Mouse (Mus musculus) kidney, embryonic 15.5 days (tissue): ENCODE data around the gene Cyp4f39. TPM values are rescaled to one million over a fixed set of nuclear protein-coding genes. Genes with fewer than 3 reads are reported as not detected.
"Not testable (repeated sequence)": the region's sequence is repeated elsewhere in the genome, so short reads cannot be mapped to it uniquely, and the experiment has no call there.

Experiments used
- ATAC-seq: fragments of 200-750 bp; cut with Nextera tagmentation; replicated peaks from 2 replicates; pipeline ENCODE4 v1.8.0; 2017; ENCODE audit warnings: moderate TSS enrichment; ENCODE audit not compliant: low FRiP score
- H3K27ac ChIP-seq: fragments of 300-500 bp; sonication (generic); 2 replicates; pipeline ENCODE4 v1.5.1; 2015; ENCODE audit warnings: mild to moderate bottlenecking, inconsistent platforms
- H3K27me3 ChIP-seq: fragments of 300-500 bp; sonication (generic); 2 replicates; pipeline ENCODE4 v1.6.1; 2015; ENCODE audit warnings: inconsistent platforms
- H3K36me3 ChIP-seq: fragments of 300-500 bp; sonication (generic); 2 replicates; pipeline ENCODE4 v1.6.1; 2015; ENCODE audit warnings: inconsistent platforms
- H3K4me1 ChIP-seq: fragments of 300-500 bp; sonication (generic); 2 replicates; pipeline ENCODE4 v1.6.1; 2015; ENCODE audit warnings: inconsistent platforms
- H3K4me2 ChIP-seq: fragments of 300-500 bp; sonication (generic); 2 replicates; pipeline ENCODE4 v1.6.1; 2015; ENCODE audit warnings: moderate library complexity, mild to moderate bottlenecking, inconsistent platforms
- H3K4me3 ChIP-seq: fragments of 300-500 bp; sonication (generic); replicated peaks from 2 replicates; pipeline ENCODE4 v1.5.1; 2015; ENCODE audit warnings: mild to moderate bottlenecking, inconsistent platforms
- H3K9ac ChIP-seq: fragments of 300-500 bp; sonication (generic); 2 replicates; pipeline ENCODE4 v1.6.1; 2015; ENCODE audit warnings: mild to moderate bottlenecking, inconsistent platforms
- H3K9me3 ChIP-seq: fragments of 300-500 bp; sonication (generic); replicated peaks from 2 replicates; pipeline ENCODE4 v1.6.1; 2016; ENCODE audit warnings: inconsistent platforms
- WGBS: fragments of 180-500 bp; shearing (Covaris S2); methylation state at CpG from one replicate; pipeline ENCODE4 v1.1.7; 2015; ENCODE audit warnings: mixed read lengths; 5-methylcytosine and 5-hydroxymethylcytosine counted together
- polyA plus RNA-seq: library from polyadenylated mRNA; unstranded; fragments of >200 nt; fragmentation: Nextera tagmentation; extraction: Ambion mirVana; gene quantifications from 2 replicates; pipeline ENCODE4 v1.2.1, GENCODE M21; 2015

The Cyp4f39 gene
- polyA plus RNA-seq, 1 experiment from 2014 or later, result 0.55 TPM

GRCm38 (mm10) chr17:32478727-32479126 lies 26.2 kb downstream of the Cyp4f39 start:
- H3K36me3 ChIP-seq, result no peaks in the 10 kb centered on the region
- no peaks in the 10 kb centered on the region for H3K9me3 ChIP-seq
- no peak overlapping the region for H3K4me3 ChIP-seq
- H3K9ac ChIP-seq, result no peak overlapping the region
- H3K27me3 ChIP-seq, result peaks cover 18% of the 10 kb centered on the region
- WGBS, result 63% methylated on average over 2 of the region's 2 CpGs
- peaks cover 3% of the 10 kb centered on the region; the same call in 1 of the 2 replicates for H3K4me1 ChIP-seq
- ATAC-seq, result no peak
- H3K4me2 ChIP-seq, result no peak overlapping the region
- no peak overlapping the region for H3K27ac ChIP-seq

DNA sequence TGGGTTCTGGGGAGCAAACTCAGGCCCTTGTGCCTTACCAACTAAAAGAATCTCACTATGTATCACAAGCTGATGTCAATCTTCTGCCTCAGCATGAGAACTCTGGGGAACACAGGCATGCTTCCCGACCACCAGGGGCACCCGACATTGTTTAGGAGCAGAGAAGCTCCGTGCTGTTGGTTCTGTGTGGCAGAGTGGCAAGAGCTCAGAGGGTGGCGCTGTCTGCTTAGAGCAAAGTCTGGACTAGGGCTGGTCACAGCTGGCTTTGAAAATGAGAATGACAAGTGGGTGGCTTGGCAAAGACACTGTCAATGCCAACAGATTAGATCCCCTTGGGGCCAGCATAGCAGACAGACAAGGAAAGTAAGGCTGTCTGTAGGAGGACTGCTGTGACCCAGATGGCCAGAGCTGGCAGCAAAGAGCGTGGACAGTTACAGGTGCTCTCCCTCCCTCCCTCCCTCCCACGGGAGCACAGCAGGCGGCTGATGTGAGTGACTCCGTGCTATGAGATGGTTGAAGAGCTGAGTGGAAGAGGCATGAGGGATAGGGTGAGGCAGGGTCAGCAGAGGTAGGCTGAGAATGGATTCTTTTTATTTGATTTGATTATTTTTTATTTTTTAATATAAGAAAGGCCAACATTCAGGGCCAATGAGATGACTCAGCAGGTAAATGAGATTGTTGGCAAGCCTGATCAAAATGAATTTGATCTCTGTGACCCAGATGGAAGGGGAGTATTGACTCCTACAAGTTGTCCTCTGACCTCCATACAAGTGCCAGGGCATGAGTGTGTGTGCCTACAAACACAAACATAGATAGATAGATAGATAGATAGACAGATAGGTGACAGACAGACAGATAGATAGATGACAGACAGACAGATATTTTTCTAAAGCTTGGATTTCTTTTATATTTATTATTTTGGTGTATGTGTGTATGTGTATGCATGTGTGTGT lies 27.3 kb downstream of the Cyp4f39 start:
- no peak overlapping the region for H3K4me2 ChIP-seq
- H3K4me3 ChIP-seq, result no peak overlapping the region
- no peak overlapping the region for H3K9ac ChIP-seq
- WGBS, result 14% methylated on average over 8 of the region's 8 CpGs
- peaks cover 3% of the 10 kb centered on the region; the same call in 1 of the 2 replicates for H3K4me1 ChIP-seq
- H3K9me3 ChIP-seq, result no peaks in the 10 kb centered on the region
- peaks cover 23% of the 10 kb centered on the region for H3K27me3 ChIP-seq
- no peaks in the 10 kb centered on the region for H3K36me3 ChIP-seq
- no peak overlapping the region for H3K27ac ChIP-seq
- no peak for ATAC-seq

DNA sequence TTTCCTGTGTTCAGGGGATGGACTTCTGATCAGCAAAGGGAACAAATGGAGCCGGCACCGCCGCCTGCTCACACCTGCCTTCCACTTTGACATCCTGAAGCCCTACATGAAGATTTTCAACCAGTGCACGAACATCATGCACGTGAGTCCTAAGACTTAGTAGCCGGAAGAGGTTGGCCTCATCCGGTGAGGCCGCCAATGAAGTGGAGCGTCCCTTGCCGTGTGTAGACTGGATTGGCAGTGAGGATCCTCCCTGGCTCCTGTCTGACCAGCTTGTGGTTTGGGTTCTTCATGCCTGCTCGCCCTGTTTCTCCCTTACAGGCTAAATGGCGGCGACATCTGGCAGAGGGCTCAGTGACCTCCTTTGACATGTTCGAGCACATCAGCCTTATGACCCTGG lies 29.2 kb downstream of the Cyp4f39 start:
- Histone ChIP-seq H3K27ac (no peak overlapping the region), H3K4me3 (no peak overlapping the region), H3K4me2 (no peak overlapping the region), H3K27me3 (peaks cover 26% of the 10 kb centered on the region), H3K4me1 (peaks cover 3% of the 10 kb centered on the region; the same call in 1 of the 2 replicates), H3K36me3 (no peaks in the 10 kb centered on the region), H3K9me3 (no peaks in the 10 kb centered on the region), H3K9ac (no peak overlapping the region)
- WGBS, result 73% methylated on average over 14 of the region's 14 CpGs
- ATAC-seq, result no peak

GRCm38 (mm10) chr17:32483200-32483599 lies 30.7 kb downstream of the Cyp4f39 start:
- H3K4me3 ChIP-seq, result peak overlapping the region; percentile 19; the same call in 1 of the 2 replicates
- 19% methylated on average over 18 of the region's 18 CpGs for WGBS
- H3K27me3 ChIP-seq, result peaks cover 26% of the 10 kb centered on the region

DNA sequence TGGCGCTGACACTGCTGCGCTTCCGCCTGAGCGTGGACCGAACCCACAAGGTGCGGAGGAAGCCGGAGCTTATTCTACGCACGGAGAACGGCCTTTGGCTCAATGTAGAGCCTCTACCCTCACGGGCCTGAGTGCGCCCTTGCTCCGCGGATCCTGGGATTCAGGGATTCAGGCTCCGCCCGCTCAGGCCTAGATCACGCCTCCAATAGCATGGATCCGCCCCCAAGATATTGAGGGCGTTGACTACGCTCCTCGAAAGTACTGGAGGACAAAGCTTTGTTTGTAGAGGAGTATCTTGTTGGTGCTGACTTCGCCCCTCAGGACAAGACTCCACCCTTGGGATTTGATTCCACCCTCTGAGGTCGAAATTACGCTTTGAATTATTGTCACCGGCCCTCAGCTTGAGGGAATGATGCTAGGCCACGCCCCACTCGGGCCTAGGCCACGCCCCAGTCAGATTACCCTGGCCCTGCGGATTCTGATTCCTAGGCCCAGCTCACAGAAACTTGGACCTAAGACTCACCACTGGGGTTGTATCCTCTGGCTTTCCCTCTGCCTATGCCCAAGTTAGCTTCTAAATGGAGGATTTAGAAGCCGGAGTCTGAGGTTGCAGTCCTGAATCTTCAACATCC lies 39.9 kb downstream of the Cyp4f39 start:
- no peaks in the 10 kb centered on the region for H3K36me3 ChIP-seq
- H3K4me2 ChIP-seq, result peak overlapping the region; percentile 70
- ATAC-seq, result peak; percentile 83
- H3K9me3 ChIP-seq, result no peaks in the 10 kb centered on the region; the same call in 1 of the 2 replicates
- H3K9ac ChIP-seq, result no peak overlapping the region
- peak overlapping the region; percentile 42 for H3K4me3 ChIP-seq
- 0 out of 2 replicates have a peak, but pooled peaks cover 4% of the 10 kb centered on the region for H3K27me3 ChIP-seq
- peaks cover 11% of the 10 kb centered on the region for H3K4me1 ChIP-seq
- H3K27ac ChIP-seq, result no peak overlapping the region
- 11% methylated on average over 30 of the region's 30 CpGs for WGBS

More at GRCm38 (mm10) chr17:32483200-32483599, 30.7 kb downstream of the Cyp4f39 start:
- no peak overlapping the region for H3K9ac ChIP-seq
- H3K4me1 ChIP-seq, result peaks cover 3% of the 10 kb centered on the region; the same call in 1 of the 2 replicates
- H3K4me2 ChIP-seq, result peak overlapping the region; percentile 51
- H3K27ac ChIP-seq, result no peak overlapping the region
- no peaks in the 10 kb centered on the region for H3K36me3 ChIP-seq
- no peaks in the 10 kb centered on the region for H3K9me3 ChIP-seq
- ATAC-seq, result peak; percentile 70; the same call in 1 of the 2 replicates

- Histone ChIP-seq H3K36me3 (no peaks in the 10 kb centered on the region), H3K4me3 (no peak overlapping the region), H3K27me3 (0 out of 2 replicates have a peak, but pooled peaks cover 4% of the 10 kb centered on the region), H3K4me2 (no peak overlapping the region), H3K27ac (no peak overlapping the region), H3K9ac (no peak overlapping the region), H3K4me1 (peaks cover 11% of the 10 kb centered on the region), H3K9me3 (no peaks in the 10 kb centered on the region; the same call in 1 of the 2 replicates)
- peak; percentile 55 for ATAC-seq
- WGBS, result 14% methylated on average over 1 of the region's 1 CpGs
Measured at GRCm38 (mm10) chr17:32494601-32495000, 42.1 kb downstream of the Cyp4f39 start.

GRCm38 (mm10) chr17:32500511-32500910 lies 48.0 kb downstream of the Cyp4f39 start:
- WGBS, result 87% methylated on average over 4 of the region's 4 CpGs

GRCm38 (mm10) chr17:32501051-32501450 lies 48.5 kb downstream of the Cyp4f39 start:
- Histone ChIP-seq H3K4me3 (no peak overlapping the region), H3K9ac (no peak overlapping the region), H3K36me3 (no peaks in the 10 kb centered on the region), H3K27ac (no peak overlapping the region), H3K4me2 (no peak overlapping the region), H3K27me3 (no peaks in the 10 kb centered on the region), H3K4me1 (peaks cover 7% of the 10 kb centered on the region), H3K9me3 (no peaks in the 10 kb centered on the region; the same call in 1 of the 2 replicates)
- 74% methylated on average over 3 of the region's 3 CpGs for WGBS
- no peak for ATAC-seq

More at GRCm38 (mm10) chr17:32500511-32500910, 48.0 kb downstream of the Cyp4f39 start:
- H3K27ac ChIP-seq, H3K9ac ChIP-seq, H3K4me3 ChIP-seq, ATAC-seq, H3K27me3 ChIP-seq, H3K4me1 ChIP-seq, H3K9me3 ChIP-seq, H3K4me2 ChIP-seq, H3K36me3 ChIP-seq: not testable (repeated sequence)

DNA sequence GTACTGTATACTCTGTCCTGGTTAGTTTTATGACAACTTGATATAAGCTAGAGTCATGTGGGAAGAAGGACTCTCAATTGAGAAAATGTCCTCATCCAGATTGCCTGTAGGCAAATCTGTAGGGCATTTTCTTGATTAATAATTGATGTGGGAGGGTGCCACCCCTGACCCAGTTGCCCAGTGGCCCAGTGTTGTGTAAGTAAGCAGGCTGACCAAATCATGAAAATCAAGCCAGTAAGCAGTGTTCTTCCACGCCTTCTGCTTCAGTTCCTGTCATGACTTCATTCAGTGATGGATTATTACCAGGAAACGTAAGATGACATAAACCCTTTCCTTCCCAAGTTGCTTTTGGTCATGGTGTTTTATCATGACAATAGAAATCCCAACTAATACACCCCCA lies 50.6 kb downstream of the Cyp4f39 start:
- ATAC-seq, result no peak
- no peaks in the 10 kb centered on the region; the same call in 1 of the 2 replicates for H3K36me3 ChIP-seq
- no peaks in the 10 kb centered on the region for H3K27me3 ChIP-seq
- H3K4me2 ChIP-seq, result no peak overlapping the region
- H3K4me1 ChIP-seq, result peaks cover 18% of the 10 kb centered on the region
- no peak overlapping the region for H3K9ac ChIP-seq
- no peak overlapping the region for H3K4me3 ChIP-seq
- H3K9me3 ChIP-seq, result no peaks in the 10 kb centered on the region
- no peak overlapping the region for H3K27ac ChIP-seq
- 59% methylated on average over 2 of the region's 2 CpGs for whole genome bisulfite sequencing

GRCm38 (mm10) chr17:32505851-32506728 lies 53.6 kb downstream of the Cyp4f39 start, which contains the start of gene Cyp4f17:
TSS of gene Cyp4f17 (plus strand) at chr17:32506050.
- Histone ChIP-seq H3K27ac (peak within 1 kb of the TSS; percentile 90), H3K9me3 (no peaks in the 10 kb centered on the region), H3K27me3 (no peaks in the 10 kb centered on the region), H3K9ac (peak within 1 kb of the TSS; percentile 67), H3K4me2 (peak within 1 kb of the TSS; percentile 92), H3K4me3 (peak within 1 kb of the TSS; percentile 58), H3K36me3 (peaks cover 15% of the 10 kb centered on the region), H3K4me1 (peaks cover 18% of the 10 kb centered on the region)
- WGBS, result under 1% methylated on average over 30 of the region's 30 CpGs
- ATAC-seq, result peak; percentile 92

- Histone ChIP-seq H3K9ac (peak overlapping the region; percentile 38), H3K27ac (peak overlapping the region; percentile 90), H3K36me3 (peaks cover 15% of the 10 kb centered on the region), H3K27me3 (no peaks in the 10 kb centered on the region), H3K9me3 (no peaks in the 10 kb centered on the region), H3K4me2 (peak overlapping the region; percentile 92), H3K4me3 (peak overlapping the region; percentile 58), H3K4me1 (peaks cover 18% of the 10 kb centered on the region)
- WGBS, result 28% methylated on average over 9 of the region's 9 CpGs
- peak; percentile 10; the same call in 1 of the 2 replicates for ATAC-seq
Measured at GRCm38 (mm10) chr17:32506729-32507245, 54.3 kb downstream of the Cyp4f39 start.
